Mouse (Mus musculus) retina, embryonic 14.5 days (tissue): ENCODE data around the gene Olfr1094.

Experiments
- DNase-seq: peaks from one replicate; pipeline ENCODE4 v3.0.0-alpha.2; 2015; ENCODE audit warnings: low spot score

Olfr1094 gene

DNA sequence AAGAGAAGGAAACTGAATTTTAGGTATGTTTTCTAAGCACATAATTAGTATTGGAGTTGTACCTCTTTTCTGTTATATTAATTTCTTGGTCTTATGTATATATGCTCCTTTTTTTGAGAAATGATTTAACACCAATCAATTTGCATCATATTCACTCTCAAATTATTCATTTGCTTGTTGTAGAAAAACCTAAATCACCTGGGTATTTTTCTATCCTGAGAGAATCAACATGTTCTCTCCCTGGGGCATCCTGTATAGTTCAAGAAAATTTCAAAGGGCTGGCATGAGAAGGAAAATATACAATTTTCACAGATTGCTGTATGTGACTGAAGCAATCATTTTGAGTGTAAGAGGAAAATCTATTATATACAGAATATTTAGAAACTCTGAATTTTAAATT lies at the start of gene Olfr1094:
Gene Olfr1094 (plus strand): TSS at position 301 of the 400 bp plus-strand sequence.
- DNase-seq, result no peak

DNA sequence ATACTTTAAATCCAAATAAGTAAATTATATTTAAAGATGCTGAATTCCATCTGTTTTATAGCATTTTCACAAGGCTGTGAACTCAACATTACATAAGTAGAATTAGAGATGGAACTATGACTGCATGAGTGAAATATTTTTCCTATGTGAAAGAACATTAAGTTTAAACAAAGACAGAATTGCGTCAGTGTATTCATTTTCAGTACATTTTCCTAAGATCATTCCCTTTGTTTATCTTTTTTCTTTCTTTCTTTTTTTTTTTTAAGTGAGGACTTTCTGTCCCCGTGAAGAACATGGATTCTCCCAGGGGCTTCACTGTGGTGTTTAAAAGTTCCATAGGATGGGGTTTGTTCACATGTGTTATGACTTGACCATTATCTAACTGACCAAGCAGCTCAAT lies 42.3 kb upstream of the Olfr1094 start, which contains the start of gene Olfr1093:
Gene Olfr1093 (plus strand): TSS at position 301 of the 400 bp plus-strand sequence.
- DNase-seq, result no peak

DNA sequence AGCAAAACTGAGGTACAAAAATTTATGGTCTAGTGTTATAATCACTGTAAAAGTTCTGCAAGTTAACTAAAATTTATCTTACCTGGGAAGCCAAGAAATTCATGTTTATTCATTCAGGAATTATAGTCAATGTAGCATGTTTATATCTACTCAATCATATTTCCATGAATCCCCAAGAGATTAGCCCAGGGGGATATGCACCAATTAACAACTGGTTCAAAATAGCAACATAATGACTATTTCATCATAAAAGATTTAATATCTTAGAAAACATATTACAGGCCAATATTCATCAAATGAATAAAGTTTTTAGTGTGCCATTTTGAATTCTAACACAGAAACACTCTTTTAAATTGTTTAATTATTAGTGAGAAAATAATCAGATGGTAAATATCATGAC lies 14.5 kb upstream of the Olfr1094 start, which contains the start of gene Olfr141:
Gene Olfr141 (minus strand): TSS at position 101 of the 400 bp plus-strand sequence.
- DNase-seq, result no peak

DNA sequence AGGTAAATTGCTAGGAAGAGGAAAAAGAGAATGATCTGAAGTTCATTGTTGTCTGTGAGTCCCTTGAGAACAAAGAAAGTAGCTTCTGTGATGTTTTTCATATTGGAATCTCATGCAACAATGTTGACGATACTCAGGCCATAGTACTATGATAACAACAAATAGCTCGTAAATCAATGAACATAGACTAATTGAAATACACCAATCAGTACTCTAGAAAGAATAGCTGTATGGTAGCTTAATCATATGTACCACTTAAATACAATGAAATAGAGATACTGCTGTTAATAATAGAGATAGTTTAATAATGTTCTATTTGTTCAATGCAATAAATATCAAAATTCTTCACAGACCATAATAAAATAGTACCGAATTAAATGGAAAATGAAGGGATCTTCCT lies 27.1 kb downstream of the Olfr1094 start, which contains the start of gene Olfr1095:
Gene Olfr1095 (minus strand): TSS at position 101 of the 400 bp plus-strand sequence.
- DNase-seq, result no peak

DNA sequence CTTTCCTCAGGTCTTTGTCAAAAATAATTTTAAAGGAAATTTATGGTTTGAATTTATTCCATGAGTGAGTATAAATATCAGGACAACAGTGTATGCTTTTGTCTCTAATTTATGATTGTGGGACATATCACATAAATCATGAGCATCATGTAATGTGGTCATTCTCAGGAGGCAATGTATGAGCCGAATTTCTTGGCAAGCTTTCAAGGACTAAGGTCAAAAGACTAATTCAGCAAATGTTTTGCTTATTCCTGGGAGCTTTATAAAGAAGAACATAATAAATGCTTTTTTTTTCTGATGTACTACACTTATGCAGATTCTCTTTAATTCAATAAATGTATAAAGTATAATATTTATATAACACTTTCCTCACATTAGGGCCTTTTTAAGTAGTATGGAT lies 50.2 kb downstream of the Olfr1094 start, which contains the start of gene Gm13723:
Gene Gm13723 (minus strand): TSS at position 101 of the 400 bp plus-strand sequence.
- DNase-seq, result no peak
